ENCODE assay signal across 25 mouse cellular contexts in the genomic region with DNA sequence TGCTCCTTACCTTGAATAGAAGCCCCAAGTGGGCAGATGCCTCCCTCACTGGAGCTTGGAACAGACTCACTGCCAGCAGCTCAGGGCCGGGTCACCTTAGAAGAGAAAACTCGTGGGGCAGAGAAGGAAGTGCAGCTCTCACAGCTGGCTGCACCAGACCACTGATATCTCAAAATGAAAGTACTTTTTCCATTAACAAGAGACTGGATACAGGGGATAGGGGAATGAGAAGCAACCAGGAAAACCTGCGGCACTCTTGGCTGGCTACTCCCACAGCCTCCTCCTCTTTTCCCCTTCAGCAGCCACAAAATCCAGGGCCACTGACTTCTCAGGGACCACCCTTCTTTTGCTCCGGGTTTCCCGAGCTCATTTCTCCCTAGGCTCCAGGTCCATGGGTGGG. TPM values are rescaled to one million over a fixed set of nuclear protein-coding genes. Genes with fewer than 3 reads are reported as not detected.
"Had no signal": no experiment of that assay in that cellular context is flagged by ENCODE, and none has a peak within 500 bp of the region (broad histone marks: within the 10 kb centered on the region; RNA-seq: fewer than 3 reads in every experiment).

No protein-coding gene starts in this region.

- H3K36me3 ChIP-seq: neural tube, embryonic 13.5 days; neural tube, embryonic 15.5 days; stomach, embryonic 15.5 days had no signal

- H3K9me3 ChIP-seq: neural tube, embryonic 13.5 days; neural tube, embryonic 15.5 days; stomach, embryonic 15.5 days had no signal

- H3K9ac ChIP-seq: neural tube, embryonic 13.5 days; neural tube, embryonic 15.5 days; stomach, embryonic 15.5 days had no signal

- H3K4me3 ChIP-seq: neural tube, embryonic 13.5 days; neural tube, embryonic 15.5 days; stomach, embryonic 15.5 days had no signal

- H3K27me3 ChIP-seq: neural tube, embryonic 13.5 days; neural tube, embryonic 15.5 days; stomach, embryonic 15.5 days had no signal

- H3K27ac ChIP-seq: neural tube, embryonic 13.5 days; neural tube, embryonic 15.5 days; stomach, embryonic 15.5 days; stomach, postnatal 0 days had no signal

- H3K4me1 ChIP-seq: neural tube, embryonic 13.5 days; neural tube, embryonic 15.5 days; stomach, embryonic 15.5 days had no signal

- DNase-seq: retina, postnatal 1 day; right cerebral cortex, adult 18-20 months; right cerebral cortex, postnatal 14 days; right cerebral cortex, postnatal 25 days; right cerebral cortex, postnatal 4 days; spleen, adult 18-20 months; thymus, adult 18-20 months; thymus, adult 2 months; thymus, postnatal 14 days; thymus, postnatal 25 days; thymus, postnatal 36 days; thymus, postnatal 4 days had no signal

- H3K4me2 ChIP-seq: neural tube, embryonic 13.5 days; neural tube, embryonic 15.5 days; stomach, embryonic 15.5 days had no signal

RNA-seq across cellular contexts. Expression of a gene that starts 14.3 kb away (rescaled TPM):
- total RNA-seq: neutrophil, adult 5-6 weeks had no signal
- polyA plus RNA-seq: neural tube, embryonic 13.5 days; neural tube, embryonic 14.5 days; neural tube, embryonic 15.5 days; small intestine, adult 2 months; spleen, adult 2 months; stomach, embryonic 14.5 days; stomach, embryonic 15.5 days; stomach, embryonic 16.5 days; stomach, postnatal 0 days; testis, adult 2 months; thymus, adult 2 months; thymus, postnatal 0 days; urinary bladder, adult 2 months had no signal

RNA-seq across cellular contexts. Expression of a gene that starts 22.4 kb away (rescaled TPM):
- total RNA-seq: neutrophil, adult 5-6 weeks had no signal
- polyA plus RNA-seq: neural tube, embryonic 13.5 days; neural tube, embryonic 14.5 days; neural tube, embryonic 15.5 days; small intestine, adult 2 months; spleen, adult 2 months; stomach, embryonic 14.5 days; stomach, embryonic 15.5 days; stomach, embryonic 16.5 days; stomach, postnatal 0 days; testis, adult 2 months; thymus, adult 2 months; thymus, postnatal 0 days; urinary bladder, adult 2 months had no signal

RNA-seq across cellular contexts. Expression of a gene that starts 28.9 kb away (rescaled TPM):
- total RNA-seq: neutrophil, adult 5-6 weeks had no signal
- polyA plus RNA-seq: neural tube, embryonic 13.5 days; neural tube, embryonic 14.5 days; neural tube, embryonic 15.5 days; small intestine, adult 2 months; spleen, adult 2 months; stomach, embryonic 14.5 days; stomach, embryonic 15.5 days; stomach, embryonic 16.5 days; stomach, postnatal 0 days; testis, adult 2 months; thymus, adult 2 months; thymus, postnatal 0 days; urinary bladder, adult 2 months had no signal

RNA-seq across cellular contexts. Expression of a gene that starts 39.9 kb away (rescaled TPM):
- total RNA-seq: neutrophil, adult 5-6 weeks had no signal
- polyA plus RNA-seq: neural tube, embryonic 13.5 days; neural tube, embryonic 14.5 days; neural tube, embryonic 15.5 days; small intestine, adult 2 months; spleen, adult 2 months; stomach, embryonic 14.5 days; stomach, embryonic 15.5 days; stomach, embryonic 16.5 days; stomach, postnatal 0 days; testis, adult 2 months; thymus, adult 2 months; thymus, postnatal 0 days; urinary bladder, adult 2 months had no signal
